Mouse (Mus musculus): ENCODE measurements around the gene Slit3. TPM values are rescaled to one million over a fixed set of nuclear protein-coding genes. Genes with fewer than 3 reads are reported as not detected.

Slit3 gene
- polyA plus RNA-seq, 1 experiment: not detected

DNA sequence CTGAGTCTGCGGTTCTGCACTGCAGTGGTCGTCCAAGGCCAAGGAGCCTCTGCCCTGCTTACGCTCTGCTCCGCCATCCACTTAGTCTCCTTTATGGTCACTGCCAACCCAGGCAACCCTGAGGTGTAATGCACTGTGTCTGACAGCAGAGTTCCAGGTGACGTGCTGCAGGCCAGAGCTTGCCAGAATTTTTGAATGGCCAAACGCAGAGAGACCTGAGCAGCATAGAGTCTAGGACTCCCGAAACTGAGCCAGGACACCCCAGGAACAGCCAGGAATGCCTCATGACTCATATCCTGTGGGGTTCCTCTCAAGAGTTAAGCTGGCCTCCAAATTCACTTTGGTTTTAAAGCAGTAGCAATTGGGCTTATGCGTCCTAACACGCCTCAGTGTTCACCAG lies 429.0 kb downstream of the Slit3 start:
- Histone ChIP-seq H3K9me3 (ENCODE audit: control insufficient read depth, low read length) (no peaks in the 10 kb centered on the region), H3K36me3 (ENCODE audit: control insufficient read depth) (no peaks in the 10 kb centered on the region), H3K27me3 (ENCODE audit: control insufficient read depth) (peaks cover 3% of the 10 kb centered on the region), H3K4me3 (replicated peaks) (no peak overlapping the region), H3K4me1 (ENCODE audit: control insufficient read depth) (no peaks in the 10 kb centered on the region)
- TF ChIP-seq GATA1 (IDR thresholded peaks at IDR 0.05; ENCODE audit: low read length): no peak
- no peak for TF ChIP-seq TAL1 (IDR thresholded peaks at IDR 0.05; ENCODE audit: low read length)

GRCm38 (mm10) chr11:35556192-35556591 lies 435.2 kb downstream of the Slit3 start:
- Histone ChIP-seq H3K4me1 (ENCODE audit: control insufficient read depth) (no peaks in the 10 kb centered on the region), H3K36me3 (ENCODE audit: control insufficient read depth) (no peaks in the 10 kb centered on the region), H3K4me3 (replicated peaks) (no peak overlapping the region), H3K9me3 (ENCODE audit: control insufficient read depth, low read length) (no peaks in the 10 kb centered on the region), H3K27me3 (ENCODE audit: control insufficient read depth) (no peaks in the 10 kb centered on the region)
- TF ChIP-seq GATA1 (IDR thresholded peaks at IDR 0.05; ENCODE audit: low read length) (no peak), TAL1 (IDR thresholded peaks at IDR 0.05; ENCODE audit: low read length) (no peak)

DNA sequence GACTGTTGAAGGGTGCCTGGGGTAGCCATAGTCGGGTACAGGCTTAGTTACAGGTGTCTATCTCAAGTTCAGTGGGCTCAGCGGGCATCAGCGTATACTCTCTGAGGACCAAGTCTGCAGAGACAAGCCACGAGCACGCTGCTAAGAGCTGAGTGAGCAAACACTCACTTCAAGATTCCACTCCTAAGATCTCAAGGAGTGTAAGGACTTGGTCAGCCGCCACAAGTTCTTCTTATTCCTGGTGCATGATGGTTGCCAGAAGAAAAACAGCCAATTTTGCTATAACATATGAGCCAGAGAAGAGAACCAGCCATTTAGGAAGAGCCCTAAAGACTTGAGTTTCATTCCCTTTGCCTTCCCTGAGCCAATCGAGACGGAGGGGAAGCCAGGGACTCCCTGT lies 436.5 kb downstream of the Slit3 start:
- H3K4me1 ChIP-seq (ENCODE audit: control insufficient read depth): no peaks in the 10 kb centered on the region
- H3K9me3 ChIP-seq (ENCODE audit: control insufficient read depth, low read length): no peaks in the 10 kb centered on the region
- H3K27me3 ChIP-seq (ENCODE audit: control insufficient read depth): no peaks in the 10 kb centered on the region

DNA sequence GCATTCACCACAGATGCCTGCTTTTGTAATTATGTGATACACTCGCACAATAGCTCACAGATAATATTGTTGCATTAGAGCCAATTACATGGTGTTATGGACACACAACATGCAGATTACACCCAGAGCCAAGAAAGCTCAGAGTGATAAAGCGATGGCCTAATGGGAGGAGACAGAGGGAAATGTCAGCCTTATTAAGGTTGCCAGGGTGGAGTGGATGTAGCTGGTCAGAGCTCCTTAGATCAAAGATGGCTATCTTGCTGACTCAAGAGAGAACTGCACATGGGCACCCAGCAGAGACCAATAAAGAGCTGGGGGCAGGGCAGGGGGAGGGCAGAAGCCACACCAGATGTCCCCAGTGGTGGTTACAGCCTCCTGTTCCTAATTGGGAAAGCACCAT lies 437.3 kb downstream of the Slit3 start:
- Histone ChIP-seq H3K9me3 (ENCODE audit: control insufficient read depth, low read length) (no peaks in the 10 kb centered on the region), H3K27me3 (ENCODE audit: control insufficient read depth) (no peaks in the 10 kb centered on the region)

More for the DNA sequence above, 436.5 kb downstream of the Slit3 start:
- TF ChIP-seq TAL1 (IDR thresholded peaks at IDR 0.05; ENCODE audit: low read length) (no peak), GATA1 (IDR thresholded peaks at IDR 0.05; ENCODE audit: low read length) (no peak)
- Histone ChIP-seq H3K4me3 (replicated peaks) (no peak overlapping the region), H3K36me3 (ENCODE audit: control insufficient read depth) (no peaks in the 10 kb centered on the region)

DNA sequence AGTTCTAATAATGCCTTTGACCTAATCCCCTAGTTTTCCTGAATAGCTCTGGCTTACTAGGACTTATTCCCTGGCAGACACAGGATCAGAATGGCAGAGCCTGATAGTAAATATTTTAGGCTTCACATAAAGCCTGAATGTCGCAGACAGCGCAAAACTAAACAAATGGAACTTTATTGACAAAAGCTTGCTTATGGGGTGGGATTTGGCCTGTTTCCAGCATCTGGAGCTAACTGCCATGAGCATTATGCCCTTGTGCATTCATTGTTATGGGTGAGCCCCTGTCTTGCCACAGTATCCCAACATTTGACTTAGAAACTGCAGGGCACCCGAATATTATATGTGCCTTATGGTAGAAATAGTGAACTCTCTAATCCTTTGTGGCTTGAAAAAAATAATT lies 438.4 kb downstream of the Slit3 start:
- H3K36me3 ChIP-seq (ENCODE audit: control insufficient read depth): no peaks in the 10 kb centered on the region
- TF ChIP-seq TAL1 (IDR thresholded peaks at IDR 0.05; ENCODE audit: low read length) (no peak), GATA1 (IDR thresholded peaks at IDR 0.05; ENCODE audit: low read length) (no peak)
- no peaks in the 10 kb centered on the region for H3K27me3 ChIP-seq (ENCODE audit: control insufficient read depth)
- H3K4me1 ChIP-seq (ENCODE audit: control insufficient read depth): no peaks in the 10 kb centered on the region
- H3K4me3 ChIP-seq (replicated peaks): no peak overlapping the region
- no peaks in the 10 kb centered on the region for H3K9me3 ChIP-seq (ENCODE audit: control insufficient read depth, low read length)

More for the DNA sequence above, 437.3 kb downstream of the Slit3 start:
- TF ChIP-seq TAL1 (IDR thresholded peaks at IDR 0.05; ENCODE audit: low read length) (no peak), GATA1 (IDR thresholded peaks at IDR 0.05; ENCODE audit: low read length) (no peak)
- H3K36me3 ChIP-seq (ENCODE audit: control insufficient read depth): no peaks in the 10 kb centered on the region
- no peaks in the 10 kb centered on the region for H3K4me1 ChIP-seq (ENCODE audit: control insufficient read depth)
- no peak overlapping the region for H3K4me3 ChIP-seq (replicated peaks)

- Histone ChIP-seq H3K4me1 (ENCODE audit: control insufficient read depth) (no peaks in the 10 kb centered on the region), H3K36me3 (ENCODE audit: control insufficient read depth) (no peaks in the 10 kb centered on the region), H3K4me3 (replicated peaks) (no peak overlapping the region), H3K9me3 (ENCODE audit: control insufficient read depth, low read length) (no peaks in the 10 kb centered on the region), H3K27me3 (ENCODE audit: control insufficient read depth) (no peaks in the 10 kb centered on the region)
- no peak for TF ChIP-seq TAL1 (IDR thresholded peaks at IDR 0.05; ENCODE audit: low read length)
- TF ChIP-seq GATA1 (IDR thresholded peaks at IDR 0.05; ENCODE audit: low read length): no peak
These were observed 440.7 kb downstream of the Slit3 start for GRCm38 (mm10) chr11:35561760-35562159.

DNA sequence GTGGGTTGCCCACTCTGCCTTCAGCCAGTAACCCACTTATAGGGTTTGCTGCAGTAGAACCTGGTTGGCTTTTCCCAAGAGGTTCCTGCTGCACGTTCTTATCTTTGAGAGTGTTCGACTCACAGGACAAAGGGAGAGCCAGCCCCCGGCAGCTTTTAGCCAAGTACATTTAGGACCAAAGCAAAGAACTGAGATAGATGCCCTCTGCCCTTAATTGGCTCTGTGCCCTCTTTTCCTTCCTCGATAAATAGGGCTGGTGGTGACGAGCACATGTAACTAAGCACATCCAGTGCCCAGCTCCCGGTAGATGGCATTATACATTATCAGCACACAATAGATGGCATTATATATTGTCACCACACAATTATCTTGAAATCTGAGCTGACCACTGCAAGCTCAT lies 444.3 kb downstream of the Slit3 start:
- Histone ChIP-seq H3K36me3 (ENCODE audit: control insufficient read depth) (no peaks in the 10 kb centered on the region), H3K4me1 (ENCODE audit: control insufficient read depth) (no peaks in the 10 kb centered on the region), H3K4me3 (replicated peaks) (no peak overlapping the region), H3K9me3 (ENCODE audit: control insufficient read depth, low read length) (no peaks in the 10 kb centered on the region), H3K27me3 (ENCODE audit: control insufficient read depth) (no peaks in the 10 kb centered on the region)
- TF ChIP-seq GATA1 (IDR thresholded peaks at IDR 0.05; ENCODE audit: low read length) (no peak), TAL1 (IDR thresholded peaks at IDR 0.05; ENCODE audit: low read length) (no peak)

DNA sequence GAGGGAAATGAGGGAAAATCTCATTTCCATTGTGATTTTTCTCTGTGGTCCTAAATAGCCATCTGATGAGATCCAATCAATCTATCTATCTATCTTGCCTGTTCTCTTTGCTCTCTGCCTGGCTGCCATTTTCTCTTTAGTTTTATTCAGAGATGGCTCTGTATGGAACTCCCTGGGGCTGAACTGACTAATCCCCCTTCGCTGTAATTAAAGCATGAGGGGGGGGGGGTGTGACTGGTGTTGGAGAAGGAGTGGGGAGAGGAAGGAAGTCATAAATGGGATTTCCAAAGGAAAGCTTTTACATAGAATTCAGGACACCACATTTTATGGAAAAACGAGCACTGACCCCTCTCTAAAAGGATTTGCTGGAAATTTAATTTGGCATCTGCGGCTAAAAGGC lies 445.7 kb downstream of the Slit3 start:
- Histone ChIP-seq H3K4me1 (ENCODE audit: control insufficient read depth) (no peaks in the 10 kb centered on the region), H3K4me3 (replicated peaks) (no peak overlapping the region), H3K36me3 (ENCODE audit: control insufficient read depth) (no peaks in the 10 kb centered on the region), H3K9me3 (ENCODE audit: control insufficient read depth, low read length) (no peaks in the 10 kb centered on the region), H3K27me3 (ENCODE audit: control insufficient read depth) (no peaks in the 10 kb centered on the region)
- TF ChIP-seq GATA1 (IDR thresholded peaks at IDR 0.05; ENCODE audit: low read length): no peak
- TF ChIP-seq TAL1 (IDR thresholded peaks at IDR 0.05; ENCODE audit: low read length): no peak

DNA sequence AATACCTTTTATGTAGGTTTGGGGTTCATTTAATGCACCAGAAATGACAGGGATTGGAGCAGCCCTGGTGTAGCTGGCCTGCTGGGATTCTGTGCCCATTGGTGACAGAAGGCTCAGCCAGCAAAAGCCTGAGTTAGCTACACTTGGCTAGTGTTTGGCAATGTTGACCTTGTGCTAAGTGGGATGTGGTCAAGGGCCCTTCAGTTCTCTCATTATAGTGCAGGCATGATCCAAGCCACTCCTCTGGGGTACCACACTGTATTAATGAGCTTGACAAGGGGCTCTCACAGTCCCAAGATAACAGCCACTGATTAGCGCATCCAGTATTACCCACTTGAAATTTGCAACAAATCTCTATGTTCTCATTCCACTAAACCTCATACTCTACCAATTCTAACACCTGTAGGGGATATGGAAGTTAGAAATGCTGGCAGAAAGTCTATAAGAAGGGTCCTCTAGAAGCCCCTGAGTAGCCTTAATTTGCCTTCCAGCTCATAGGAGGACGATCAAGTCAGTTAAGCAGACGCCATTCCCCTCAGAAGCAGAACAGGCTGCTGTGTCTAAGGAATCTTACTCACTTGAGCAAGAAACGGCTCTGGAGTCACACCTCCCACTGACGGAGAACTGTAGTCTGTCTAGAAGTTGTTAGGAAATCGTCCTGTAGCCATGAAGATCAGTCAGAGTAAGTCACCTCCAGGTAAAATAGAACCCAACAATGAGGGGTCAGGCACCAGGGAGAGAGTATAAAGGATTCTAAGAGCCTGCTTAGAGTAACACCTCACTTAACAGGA lies 448.3 kb downstream of the Slit3 start:
- H3K4me1 ChIP-seq (ENCODE audit: control insufficient read depth): no peaks in the 10 kb centered on the region
- H3K36me3 ChIP-seq (ENCODE audit: control insufficient read depth): no peaks in the 10 kb centered on the region
- no peaks in the 10 kb centered on the region for H3K27me3 ChIP-seq (ENCODE audit: control insufficient read depth)
- H3K9me3 ChIP-seq (ENCODE audit: control insufficient read depth, low read length): no peaks in the 10 kb centered on the region
- no peak for TF ChIP-seq TAL1 (IDR thresholded peaks at IDR 0.05; ENCODE audit: low read length)
- no peak for TF ChIP-seq GATA1 (IDR thresholded peaks at IDR 0.05; ENCODE audit: low read length)
- no peak overlapping the region for H3K4me3 ChIP-seq (replicated peaks)
